Mouse (Mus musculus) urinary bladder, postnatal 10 days (tissue): Measurements from ENCODE around the gene Agl.

Source experiments
- DNase-seq: peaks from one replicate; pipeline ENCODE4 v3.0.0; 2022; ENCODE audit warnings: low spot score

The Agl gene

DNA sequence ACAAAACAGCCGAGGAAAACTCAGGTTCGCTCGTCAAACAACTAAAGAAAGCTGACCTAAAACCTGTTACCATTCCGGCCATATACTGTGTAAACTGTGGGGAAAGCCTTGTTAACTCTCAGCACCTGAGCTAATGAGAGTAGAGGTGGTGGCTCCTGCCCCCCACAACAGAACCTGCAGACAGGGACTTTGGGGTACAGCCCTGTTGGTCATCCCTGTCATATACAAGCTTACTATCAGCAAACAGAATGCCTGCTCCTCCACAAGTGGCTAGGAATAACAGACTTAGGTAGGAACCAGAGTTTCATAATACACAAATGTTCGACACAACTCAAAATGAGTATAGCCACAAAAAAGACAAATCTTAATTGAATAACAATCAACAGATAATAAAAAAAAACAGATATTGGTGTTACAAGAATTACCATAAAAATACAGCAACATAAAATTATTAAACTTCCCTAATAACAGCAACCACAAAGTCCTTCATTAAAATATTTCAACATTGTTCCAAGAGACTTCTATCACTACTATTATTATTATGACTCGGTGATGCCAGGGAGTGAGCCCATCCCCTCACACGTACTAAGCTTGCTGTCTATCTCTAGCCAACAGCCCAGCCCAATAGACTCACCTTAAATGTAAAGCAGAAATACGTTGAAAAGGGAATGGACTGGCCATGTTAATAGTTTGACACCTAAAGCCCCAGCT is 112.9 kb downstream of the Agl start:
- no peak for DNase-seq

DNA sequence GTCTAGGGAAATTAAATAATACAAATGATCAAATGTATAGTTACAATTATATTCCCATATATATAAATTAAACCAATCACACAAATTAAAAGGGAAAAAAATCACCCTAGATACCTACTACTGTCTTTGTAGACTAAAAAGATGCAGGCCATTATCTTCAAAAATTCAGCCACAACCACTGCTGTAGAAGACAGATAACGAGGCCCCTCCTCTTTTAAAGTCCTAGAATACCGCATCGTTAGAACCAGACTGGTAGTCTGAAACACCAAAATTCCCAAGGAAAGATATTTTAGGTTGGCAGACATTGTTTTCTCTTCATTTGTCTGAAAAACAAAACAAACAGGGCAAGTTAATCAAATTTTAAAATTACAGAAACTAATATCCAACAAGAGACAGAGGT is 113.7 kb downstream of the Agl start:
- DNase-seq = no peak
